Mouse (Mus musculus): ENCODE measurements at regions not wholly inside any gene's neighbourhood (a gene's known extent, or its start where the extent isn't known, plus 50 kb on each side); places are given as distances from the start of the nearest gene placed in this dataset.

- Histone ChIP-seq H3K36me3 (ENCODE audit: control insufficient read depth, insufficient read depth, low read length) (no peaks in the 10 kb centered on the region), H3K27me3 (ENCODE audit: control insufficient read depth, insufficient read depth, low read depth, low read length) (no peaks in the 10 kb centered on the region), H3K4me3 (ENCODE audit: low read depth, low read length) (no peak overlapping the region), H3K4me1 (ENCODE audit: control insufficient read depth, insufficient read depth, low read length) (no peaks in the 10 kb centered on the region), H3K4me2 (ENCODE audit: low read length) (no peak overlapping the region), H3K9me3 (replicated peaks; ENCODE audit: control insufficient read depth, low read length, poor library complexity, severe bottlenecking) (no peaks in the 10 kb centered on the region), H3K9ac (ENCODE audit: low read depth, low read length) (no peak overlapping the region), H3K27ac (ENCODE audit: low read length) (no peak overlapping the region)
- ATAC-seq = no peak
- 72% methylated on average over 4 of the region's 4 CpGs for WGBS
These were observed 288.9 kb upstream of the Cited2 start for GRCm38 (mm10) chr10:17434098-17434497.

- ATAC-seq = no peak
These were observed 272.8 kb upstream of the Cited2 start for GRCm38 (mm10) chr10:17450240-17450639.

GRCm38 (mm10) chr10:17470880-17471279, 252.1 kb upstream of the Cited2 start:
- Histone ChIP-seq H3K4me1 (ENCODE audit: control insufficient read depth, insufficient read depth, low read length) (no peaks in the 10 kb centered on the region), H3K9ac (ENCODE audit: low read depth, low read length) (no peak overlapping the region), H3K27ac (ENCODE audit: low read length) (no peak overlapping the region), H3K36me3 (ENCODE audit: control insufficient read depth, insufficient read depth, low read length) (no peaks in the 10 kb centered on the region), H3K4me3 (ENCODE audit: low read depth, low read length) (no peak overlapping the region), H3K4me2 (ENCODE audit: low read length) (no peak overlapping the region), H3K9me3 (replicated peaks; ENCODE audit: control insufficient read depth, low read length, poor library complexity, severe bottlenecking) (no peaks in the 10 kb centered on the region), H3K27me3 (ENCODE audit: control insufficient read depth, insufficient read depth, low read depth, low read length) (no peaks in the 10 kb centered on the region)
- ATAC-seq = no peak
- WGBS = 92% methylated on average over 4 of the region's 4 CpGs

More at GRCm38 (mm10) chr10:17450240-17450639, 272.8 kb upstream of the Cited2 start:
- Histone ChIP-seq H3K4me2 (ENCODE audit: low read length) (no peak overlapping the region), H3K4me3 (ENCODE audit: low read depth, low read length) (no peak overlapping the region), H3K27me3 (ENCODE audit: control insufficient read depth, insufficient read depth, low read depth, low read length) (no peaks in the 10 kb centered on the region), H3K9me3 (replicated peaks; ENCODE audit: control insufficient read depth, low read length, poor library complexity, severe bottlenecking) (no peaks in the 10 kb centered on the region), H3K9ac (ENCODE audit: low read depth, low read length) (no peak overlapping the region), H3K27ac (ENCODE audit: low read length) (no peak overlapping the region), H3K36me3 (ENCODE audit: control insufficient read depth, insufficient read depth, low read length) (no peaks in the 10 kb centered on the region), H3K4me1 (ENCODE audit: control insufficient read depth, insufficient read depth, low read length) (no peaks in the 10 kb centered on the region)
- 73% methylated on average over 4 of the region's 4 CpGs for WGBS

GRCm38 (mm10) chr10:17472536-17472935, 250.5 kb upstream of the Cited2 start:
- H3K9ac ChIP-seq (ENCODE audit: low read depth, low read length) = no peak overlapping the region
- no peaks in the 10 kb centered on the region for H3K27me3 ChIP-seq (ENCODE audit: control insufficient read depth, insufficient read depth, low read depth, low read length)
- no peaks in the 10 kb centered on the region for H3K36me3 ChIP-seq (ENCODE audit: control insufficient read depth, insufficient read depth, low read length)
- H3K4me3 ChIP-seq (ENCODE audit: low read depth, low read length) = no peak overlapping the region
- 57% methylated on average over 5 of the region's 5 CpGs for WGBS
- no peaks in the 10 kb centered on the region for H3K4me1 ChIP-seq (ENCODE audit: control insufficient read depth, insufficient read depth, low read length)
- ATAC-seq = no peak
- no peaks in the 10 kb centered on the region for H3K9me3 ChIP-seq (replicated peaks; ENCODE audit: control insufficient read depth, low read length, poor library complexity, severe bottlenecking)
- no peak overlapping the region for H3K4me2 ChIP-seq (ENCODE audit: low read length)
- H3K27ac ChIP-seq (ENCODE audit: low read length) = no peak overlapping the region

GRCm38 (mm10) chr10:17475976-17476375, 247.0 kb upstream of the Cited2 start:
- H3K4me3 ChIP-seq (ENCODE audit: low read depth, low read length) = no peak overlapping the region
- H3K36me3 ChIP-seq (ENCODE audit: control insufficient read depth, insufficient read depth, low read length) = no peaks in the 10 kb centered on the region
- WGBS = 90% methylated on average over 3 of the region's 3 CpGs
- H3K9ac ChIP-seq (ENCODE audit: low read depth, low read length) = no peak overlapping the region
- no peak overlapping the region for H3K4me2 ChIP-seq (ENCODE audit: low read length)
- ATAC-seq = no peak
- no peaks in the 10 kb centered on the region for H3K9me3 ChIP-seq (replicated peaks; ENCODE audit: control insufficient read depth, low read length, poor library complexity, severe bottlenecking)
- no peak overlapping the region for H3K27ac ChIP-seq (ENCODE audit: low read length)
- no peaks in the 10 kb centered on the region for H3K27me3 ChIP-seq (ENCODE audit: control insufficient read depth, insufficient read depth, low read depth, low read length)
- peaks cover 9% of the 10 kb centered on the region for H3K4me1 ChIP-seq (ENCODE audit: control insufficient read depth, insufficient read depth, low read length)

- Histone ChIP-seq H3K27ac (ENCODE audit: low read length) (no peak overlapping the region), H3K4me3 (ENCODE audit: low read depth, low read length) (no peak overlapping the region), H3K4me1 (ENCODE audit: control insufficient read depth, insufficient read depth, low read length) (peaks cover 9% of the 10 kb centered on the region), H3K27me3 (ENCODE audit: control insufficient read depth, insufficient read depth, low read depth, low read length) (no peaks in the 10 kb centered on the region), H3K36me3 (ENCODE audit: control insufficient read depth, insufficient read depth, low read length) (no peaks in the 10 kb centered on the region), H3K4me2 (ENCODE audit: low read length) (no peak overlapping the region), H3K9ac (ENCODE audit: low read depth, low read length) (no peak overlapping the region), H3K9me3 (replicated peaks; ENCODE audit: control insufficient read depth, low read length, poor library complexity, severe bottlenecking) (no peaks in the 10 kb centered on the region)
- 94% methylated on average over 6 of the region's 6 CpGs for WGBS
- ATAC-seq = no peak
These were observed 246.3 kb upstream of the Cited2 start for GRCm38 (mm10) chr10:17476720-17477119.

- Histone ChIP-seq H3K4me1 (ENCODE audit: control insufficient read depth, insufficient read depth, low read length) (peaks cover 9% of the 10 kb centered on the region), H3K9ac (ENCODE audit: low read depth, low read length) (no peak overlapping the region), H3K4me3 (ENCODE audit: low read depth, low read length) (no peak overlapping the region), H3K27ac (ENCODE audit: low read length) (peak overlapping the region; percentile 2; the same call in 1 of the 2 replicates), H3K9me3 (replicated peaks; ENCODE audit: control insufficient read depth, low read length, poor library complexity, severe bottlenecking) (no peaks in the 10 kb centered on the region), H3K4me2 (ENCODE audit: low read length) (peak overlapping the region; percentile 38), H3K27me3 (ENCODE audit: control insufficient read depth, insufficient read depth, low read depth, low read length) (no peaks in the 10 kb centered on the region), H3K36me3 (ENCODE audit: control insufficient read depth, insufficient read depth, low read length) (no peaks in the 10 kb centered on the region)
- peak; percentile 89 for ATAC-seq
- WGBS = 15% methylated on average over 8 of the region's 8 CpGs
These were observed 244.0 kb upstream of the Cited2 start for GRCm38 (mm10) chr10:17478761-17479632.

- Histone ChIP-seq H3K36me3 (ENCODE audit: control insufficient read depth, insufficient read depth, low read length) (no peaks in the 10 kb centered on the region), H3K4me3 (ENCODE audit: low read depth, low read length) (no peak overlapping the region), H3K4me1 (ENCODE audit: control insufficient read depth, insufficient read depth, low read length) (peaks cover 9% of the 10 kb centered on the region), H3K4me2 (ENCODE audit: low read length) (no peak overlapping the region), H3K27ac (ENCODE audit: low read length) (no peak overlapping the region), H3K27me3 (ENCODE audit: control insufficient read depth, insufficient read depth, low read depth, low read length) (no peaks in the 10 kb centered on the region), H3K9ac (ENCODE audit: low read depth, low read length) (no peak overlapping the region), H3K9me3 (replicated peaks; ENCODE audit: control insufficient read depth, low read length, poor library complexity, severe bottlenecking) (no peaks in the 10 kb centered on the region)
- no peak for ATAC-seq
- WGBS = 81% methylated on average over 4 of the region's 4 CpGs
These were observed 240.3 kb upstream of the Cited2 start for GRCm38 (mm10) chr10:17482751-17483150.

GRCm38 (mm10) chr10:17485049-17485449, 238.0 kb upstream of the Cited2 start:
- no peaks in the 10 kb centered on the region for H3K9me3 ChIP-seq (replicated peaks; ENCODE audit: control insufficient read depth, low read length, poor library complexity, severe bottlenecking)
- H3K4me3 ChIP-seq (ENCODE audit: low read depth, low read length) = no peak overlapping the region
- H3K9ac ChIP-seq (ENCODE audit: low read depth, low read length) = no peak overlapping the region
- H3K4me2 ChIP-seq (ENCODE audit: low read length) = no peak overlapping the region
- H3K27me3 ChIP-seq (ENCODE audit: control insufficient read depth, insufficient read depth, low read depth, low read length) = no peaks in the 10 kb centered on the region
- no peaks in the 10 kb centered on the region for H3K36me3 ChIP-seq (ENCODE audit: control insufficient read depth, insufficient read depth, low read length)
- ATAC-seq = no peak
- no peaks in the 10 kb centered on the region for H3K4me1 ChIP-seq (ENCODE audit: control insufficient read depth, insufficient read depth, low read length)
- no peak overlapping the region for H3K27ac ChIP-seq (ENCODE audit: low read length)
- WGBS = 90% methylated on average over 5 of the region's 5 CpGs

All from midbrain, embryonic 16.5 days (tissue).